ENCODE assay signal across 9 mouse cellular contexts in the genomic region with DNA sequence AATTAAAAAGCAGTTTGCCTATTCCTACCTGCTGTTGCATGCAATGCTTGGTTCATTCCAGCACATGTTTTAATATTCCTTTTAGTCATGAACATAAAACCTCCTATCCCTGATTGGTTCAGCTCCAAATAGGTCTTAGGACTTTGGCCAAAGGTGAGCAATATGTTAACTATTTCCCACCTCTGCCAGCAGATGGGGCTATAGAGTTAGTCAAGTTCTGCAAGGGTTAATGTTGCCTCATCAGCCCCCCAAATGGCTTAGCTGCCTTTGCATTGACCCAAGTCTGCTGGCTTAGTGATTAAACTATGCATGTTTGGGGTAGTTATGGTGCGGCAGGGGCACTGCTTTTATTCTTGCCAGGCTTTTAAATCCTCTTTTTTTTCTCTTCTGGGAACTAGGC.
A peak's percentile ranks its signal among the peaks of the same experiment; 100 is the strongest.
DNase-seq lines count a peak whose midpoint lies in the region; ATAC-seq and TF ChIP-seq lines count a peak whose summit lies in the region.
"Had no signal": no experiment of that assay in that cellular context is flagged by ENCODE, and none has a peak within 500 bp of the region (broad histone marks: within the 10 kb centered on the region; RNA-seq: fewer than 3 reads in every experiment).

No protein-coding gene starts in this region.

- TF ChIP-seq CTCF in Patski (IDR thresholded peaks at IDR 0.05) = peak; percentile 71

- no peaks in the 10 kb centered on the region for H3K27me3 ChIP-seq in Patski
- H3K27me3 ChIP-seq: lung, embryonic 15.5 days had no signal

- CTCF ChIA-PET in Patski (lab: Charles Lee) = interaction anchor here (0.7 to 2.7 kb wide), 8 partner anchors 14 to 275 kb away, joined by 3 to 24 read pairs (median 4); no protein-coding TSS in a partner anchor

- DNase-seq in kidney, adult 8-10 months = peak; percentile 13 to 18
- no peak for DNase-seq in kidney, adult 11 months
- no peak for DNase-seq in Patski (ENCODE audit: low read depth, low spot score)
- DNase-seq in embryo, embryonic 9.5 days (ENCODE audit: extremely low spot score) = peak; percentile 43
- DNase-seq in cerebellum, adult 11 months = no peak
- DNase-seq in cerebellum, adult 9-10 months = no peak
- no peak for DNase-seq in right cerebral cortex, postnatal 10 days (ENCODE audit: low spot score in 2 of 2)

- ATAC-seq in Patski = no peak
- peak; percentile 96 for ATAC-seq in megakaryocyte progenitor cell, adult 5-6 weeks (replicated peaks; ENCODE audit: poor library complexity)

- in situ Hi-C loops in Patski (cut with MboI; ENCODE audit: low pct_unique_long_range_greater_than_20kb) = loop anchor here (25.0 kb wide), 1 partner anchor 468 kb away; no protein-coding TSS in a partner anchor

- POLR2A ChIA-PET in Patski (lab: Charles Lee) = interaction anchor here (0.7 to 1.3 kb wide), 2 partner anchors 13 kb away, joined by 3 read pairs; no protein-coding TSS in a partner anchor

Comparison
In these comparisons a context has a peak if more than half of its experiments do, and no peak if none do; other contexts are left out.
1. DNase-seq: peak in kidney, adult 8-10 months (2 of 2) and embryo, embryonic 9.5 days (single experiment); none in kidney, adult 11 months (single experiment), Patski (single experiment), cerebellum, adult 11 months (single experiment), cerebellum, adult 9-10 months (single experiment) and right cerebral cortex, postnatal 10 days (0 of 2).